Mouse (Mus musculus): Measurements from ENCODE around the gene Pex13.
"Not testable (repeated sequence)": the region's sequence is repeated elsewhere in the genome, so short reads cannot be mapped to it uniquely, and the experiment has no call there.

Pex13 gene

GRCm38 (mm10) chr11:23647431-23647830, 18.3 kb downstream of the Pex13 start:
- no peak for DNase-seq (ENCODE audit: low read depth, low spot score)

DNA sequence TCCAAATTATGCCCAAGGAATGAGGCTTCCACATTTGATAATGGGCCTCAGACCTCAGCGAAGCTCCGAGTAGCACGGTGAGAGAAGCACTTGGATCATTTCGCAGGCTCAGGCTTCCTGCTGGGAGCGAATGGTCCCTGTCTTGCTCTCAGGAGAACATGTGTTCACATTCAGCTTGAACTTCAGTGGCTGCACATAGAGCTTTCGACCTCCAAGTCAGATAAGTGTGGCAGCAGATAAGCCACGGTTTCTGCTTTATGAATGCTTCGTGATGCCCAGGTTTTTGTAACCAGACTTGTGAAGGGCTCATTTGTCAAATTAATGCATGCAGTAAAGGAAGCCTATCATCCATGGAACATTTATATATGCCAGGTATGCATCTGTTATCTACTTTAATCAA, 31.2 kb downstream of the Pex13 start:
- no peak for DNase-seq (ENCODE audit: low read depth, low spot score)

DNA sequence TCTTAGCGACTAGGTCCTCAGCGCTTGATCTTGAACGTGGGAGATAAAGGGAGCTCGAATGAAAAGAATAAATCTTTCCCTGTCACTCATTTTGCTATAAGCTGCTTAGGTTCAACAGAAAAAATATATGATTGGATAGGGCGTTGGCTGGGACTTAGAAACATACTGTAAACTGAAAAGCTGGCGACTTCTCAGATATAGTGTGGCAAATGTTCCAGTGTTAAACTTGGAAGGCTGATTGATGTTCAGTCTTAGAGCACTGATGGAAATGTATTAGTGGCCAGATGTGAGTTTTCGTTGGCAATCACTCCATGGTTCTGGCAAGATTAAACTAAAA, 31.9 kb downstream of the Pex13 start:
- DNase-seq (ENCODE audit: low read depth, low spot score): no peak

GRCm38 (mm10) chr11:23632945-23633878, 32.5 kb downstream of the Pex13 start, which contains the start of gene 0610010F05Rik:
Gene 0610010F05Rik, minus strand, starts transcription at chr11:23633639.
- DNase-seq (ENCODE audit: low read depth, low spot score): peak; percentile 88

DNA sequence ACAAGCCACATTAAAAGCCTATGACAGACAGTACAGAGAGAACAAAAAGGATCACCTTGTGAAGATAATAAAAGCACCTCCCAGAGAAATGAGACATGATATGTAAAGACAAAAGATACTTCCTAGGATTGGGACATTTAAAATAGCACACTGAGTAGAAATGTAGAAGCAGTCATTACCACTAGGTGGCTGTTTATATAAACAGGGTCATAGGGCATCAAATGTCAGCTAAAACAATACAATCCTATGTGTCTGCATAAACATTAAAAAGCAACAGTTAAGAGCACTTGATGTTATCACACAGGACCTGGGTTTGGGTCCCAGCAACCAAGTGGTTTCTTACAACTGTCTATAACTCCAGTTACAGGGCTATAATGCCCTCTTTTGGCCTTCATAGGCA, 35.1 kb downstream of the Pex13 start:
- DNase-seq (ENCODE audit: low read depth, low spot score): no peak

GRCm38 (mm10) chr11:23618995-23619394, 46.8 kb downstream of the Pex13 start:
- DNase-seq (ENCODE audit: low read depth, low spot score): no peak

DNA sequence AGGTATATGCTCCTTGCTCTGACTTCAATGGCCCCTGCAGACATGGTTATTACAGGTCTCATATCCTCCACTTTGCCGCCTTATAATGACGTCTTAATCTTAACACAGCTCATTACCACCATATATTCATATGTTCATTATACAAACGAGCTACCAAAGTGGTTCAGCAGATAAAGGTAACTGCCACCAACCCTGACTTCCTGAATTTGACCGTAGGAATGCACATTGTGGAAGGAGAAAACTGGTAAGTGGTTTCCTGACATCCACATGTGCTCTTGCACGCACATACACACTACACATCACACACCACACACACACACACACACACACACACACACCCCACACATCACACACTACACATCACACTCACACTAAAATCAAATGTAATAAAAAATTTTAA, 51.2 kb downstream of the Pex13 start:
- DNase-seq (ENCODE audit: low read depth, low spot score): no peak

DNA sequence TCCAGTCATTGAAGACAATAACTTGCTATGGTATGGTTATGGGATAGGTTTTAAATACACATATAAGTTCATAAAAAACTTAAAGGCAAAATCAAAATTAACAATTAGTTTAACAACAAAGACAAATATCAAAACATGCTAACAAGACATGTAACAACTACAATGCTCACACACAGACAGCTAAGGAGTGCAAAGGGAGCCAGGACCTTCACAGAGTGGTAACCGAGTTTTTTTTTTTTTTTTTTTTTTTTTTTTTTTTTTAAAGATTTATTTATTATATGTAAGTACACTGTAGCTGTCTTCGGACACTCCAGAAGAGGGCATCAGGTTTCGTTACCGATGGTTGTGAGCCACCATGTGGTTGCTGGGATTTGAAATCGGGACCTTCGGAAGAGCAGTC, 58.5 kb downstream of the Pex13 start:
- DNase-seq (ENCODE audit: low read depth, low spot score): not testable (repeated sequence)
